Mouse (Mus musculus): ENCODE measurements around the gene Ddx27. TPM values are rescaled to one million over a fixed set of nuclear protein-coding genes. Genes with fewer than 3 reads are reported as not detected.

The Ddx27 gene
- polyA plus RNA-seq (2012; rRNA removed; ENCODE audit: low replicate concordance), result 22.9 and 36.0 TPM in 2 replicates

GRCm38 (mm10) chr2:167014702-167015381 is at the start of gene Ddx27:
Gene Ddx27 (plus strand): TSS chr2:167015193.

GRCm38 (mm10) chr2:166995796-166996532 is 19.0 kb upstream of the Ddx27 start, which contains the start of gene Stau1:
Gene Stau1 (minus strand): TSS chr2:166996299.

GRCm38 (mm10) chr2:167062965-167063880 is 48.2 kb downstream of the Ddx27 start, which contains the start of gene Znfx1:
Gene Znfx1 (minus strand): TSS chr2:167063015.

Other genes with a start within 250 kb of the Ddx27 start
- 3.0 and 5.1 TPM in 2 replicates for gene Trp53rkb, start 222.7 kb upstream of the Ddx27 start, polyA plus RNA-seq (2012; rRNA removed; ENCODE audit: low replicate concordance)
- 12.2 and 13.3 TPM in 2 replicates for gene Arfgef2, start 209.6 kb upstream of the Ddx27 start, polyA plus RNA-seq (2012; rRNA removed; ENCODE audit: low replicate concordance)
- gene Cse1l, start 109.2 kb upstream of the Ddx27 start, polyA plus RNA-seq (2012; rRNA removed; ENCODE audit: low replicate concordance), result 10.2 and 24.1 TPM in 2 replicates
- 17.3 and 33.2 TPM in 2 replicates for gene Stau1, start 18.9 kb upstream of the Ddx27 start, polyA plus RNA-seq (2012; rRNA removed; ENCODE audit: low replicate concordance)
- gene Znfx1, start 47.8 kb downstream of the Ddx27 start, polyA plus RNA-seq (2012; rRNA removed; ENCODE audit: low replicate concordance), result 45.7 and 52.9 TPM in 2 replicates
- 13.7 and 15.5 TPM in 2 replicates for gene Kcnb1, start 175.0 kb downstream of the Ddx27 start, polyA plus RNA-seq (2012; rRNA removed; ENCODE audit: low replicate concordance)
- gene Ptgis, start 225.4 kb downstream of the Ddx27 start, polyA plus RNA-seq (2012; rRNA removed; ENCODE audit: low replicate concordance), result 16.0 and 24.6 TPM in 2 replicates

Measured in mammary gland, adult 2 months (tissue).